Mouse (Mus musculus): ENCODE measurements around the gene Fbxw28. TPM values are rescaled to one million over a fixed set of nuclear protein-coding genes. Genes with fewer than 3 reads are reported as not detected.
"Not testable (repeated sequence)": the region's sequence is repeated elsewhere in the genome, so short reads cannot be mapped to it uniquely, and the experiment has no call there.

Fbxw28 gene
- total RNA-seq (2022) = not detected

GRCm38 (mm10) chr9:109339559-109339958 lies at the start of gene Fbxw28:
TSS of gene Fbxw28 (minus strand) at chr9:109339659.
- not testable (repeated sequence) for DNase-seq

DNA sequence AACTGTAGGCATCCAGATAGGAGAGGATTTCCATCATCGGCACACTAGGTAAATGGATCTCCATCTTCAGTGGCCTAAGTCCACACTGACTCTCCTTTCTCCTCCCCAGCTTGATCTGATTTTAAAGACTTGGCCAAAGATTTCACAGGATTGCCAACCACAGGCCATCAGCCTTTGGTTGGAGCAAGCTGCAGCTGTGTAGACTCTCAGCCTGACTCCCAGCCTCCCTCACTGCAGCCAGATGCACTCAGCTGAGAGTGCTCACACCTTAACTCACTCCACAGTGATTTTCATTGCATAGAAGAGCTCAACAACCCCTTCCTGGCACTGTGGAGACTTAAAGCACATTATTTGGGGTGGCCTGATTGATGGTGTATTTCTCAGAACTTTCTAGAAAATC lies 51.9 kb downstream of the Fbxw28 start, which contains the start of gene Fbxw14:
Gene Fbxw14 (minus strand): TSS at position 101 of the 400 bp plus-strand sequence.
- not testable (repeated sequence) for DNase-seq

Other genes with a start within 250 kb of the Fbxw28 start
- gene Plxnb1, start 244.3 kb downstream of the Fbxw28 start, total RNA-seq (2022) = 100 to 1,000 TPM; 128 to 173 (median 140) TPM
- gene Fbxw21, start 177.6 kb downstream of the Fbxw28 start, total RNA-seq (2022) = not detected
- gene Fbxw13, start 143.7 kb downstream of the Fbxw28 start, total RNA-seq (2022) = not detected
- gene Fbxw20, start 104.9 kb downstream of the Fbxw28 start, total RNA-seq (2022) = not detected
- gene Fbxw14, start 52.0 kb downstream of the Fbxw28 start, total RNA-seq (2022) = not detected
- gene Fbxw22, start 64.6 kb upstream of the Fbxw28 start, total RNA-seq (2022) = not detected
- gene Fbxw16, start 109.5 kb upstream of the Fbxw28 start, total RNA-seq (2022) = not detected
- gene Fbxw19, start 156.2 kb upstream of the Fbxw28 start, total RNA-seq (2022) = not detected
- not detected for gene Fbxw15, start 228.6 kb upstream of the Fbxw28 start, total RNA-seq (2022)

All from adrenal gland, adult 8-10 months (tissue).